Mouse (Mus musculus) liver, adult 2 months (tissue): ENCODE measurements around the gene Onecut3. TPM values are rescaled to one million over a fixed set of nuclear protein-coding genes. Genes with fewer than 3 reads are reported as not detected.
A peak's percentile ranks its signal among the peaks of the same experiment; 100 is the strongest.

Source experiments
- DNase-seq: peaks from one replicate; pipeline ENCODE4 v3.0.0-alpha.2; 2011; ENCODE audit warnings: low read depth, low spot score; ENCODE audit errors: extremely low read depth
- H3K27ac ChIP-seq: fragments of 200-500 bp; replicated peaks from 2 replicates; pipeline ENCODE4 v1.5.1; 2012; ENCODE audit warnings: low read depth, mild to moderate bottlenecking, control low read depth, inconsistent platforms, low read length; ENCODE audit not compliant: insufficient read depth
- H3K27me3 ChIP-seq: fragments of 200-500 bp; 2 replicates; pipeline ENCODE4 v1.6.1; 2012; ENCODE audit warnings: mild to moderate bottlenecking, moderate library complexity, low read length, inconsistent platforms; ENCODE audit not compliant: control insufficient read depth, insufficient read depth
- H3K36me3 ChIP-seq: fragments of 200-500 bp; 2 replicates; pipeline ENCODE4 v1.6.1; 2012; ENCODE audit warnings: low read length, inconsistent platforms; ENCODE audit not compliant: control insufficient read depth, insufficient read depth
- H3K4me1 ChIP-seq: fragments of 200-500 bp; 2 replicates; pipeline ENCODE4 v1.6.1; 2011; ENCODE audit warnings: low read length; ENCODE audit not compliant: control insufficient read depth, insufficient read depth
- H3K4me3 ChIP-seq: fragments of 200-500 bp; 2 replicates; pipeline ENCODE4 v1.5.1; 2011; ENCODE audit warnings: low read depth, mild to moderate bottlenecking, control low read depth, low read length, moderate library complexity; ENCODE audit not compliant: insufficient read depth
- H3K79me2 ChIP-seq: fragments of 200-500 bp; 2 replicates; pipeline ENCODE4 v1.6.1; 2012; ENCODE audit warnings: inconsistent platforms, mild to moderate bottlenecking, low read length, moderate library complexity; ENCODE audit not compliant: control insufficient read depth, insufficient read depth
- H3K9ac ChIP-seq: fragments of 200-500 bp; 2 replicates; pipeline ENCODE4 v1.6.1; 2012; ENCODE audit warnings: low read depth, mild to moderate bottlenecking, control low read depth, inconsistent platforms, low read length
- CTCF ChIP-seq: fragments of 200-500 bp; IDR thresholded peaks from 2 replicates; pipeline ENCODE4 v1.5.1; 2011; ENCODE audit warnings: low read depth, low read length, control low read depth
- POLR2A ChIP-seq: fragments of 200-500 bp; IDR thresholded peaks from 2 replicates; pipeline ENCODE4 v1.6.1; 2011; ENCODE audit warnings: low read length, control low read depth; ENCODE audit not compliant: insufficient read depth; ENCODE audit errors: extremely low read depth
- WGBS: fragments of 180-500 bp; shearing (Covaris S2); methylation state at CpG from one replicate; pipeline ENCODE4 v1.1.7; 2018; 5-methylcytosine and 5-hydroxymethylcytosine counted together
- polyA plus RNA-seq: library from polyadenylated mRNA; depleted of rRNA; stranded (reverse); fragments of >200 nt; gene quantifications from 2 replicates; pipeline ENCODE4 v1.2.3, GENCODE M21; 2012; rRNA removed
- total RNA-seq: library from RNA; depleted of rRNA; stranded (reverse); fragments of >200 nt; gene quantifications from 2 replicates; pipeline ENCODE4 v1.2.3, GENCODE M21; 2014; rRNA removed

The Onecut3 gene
- total RNA-seq (not detected in 2 replicates), polyA plus RNA-seq (not detected in 2 replicates)

DNA sequence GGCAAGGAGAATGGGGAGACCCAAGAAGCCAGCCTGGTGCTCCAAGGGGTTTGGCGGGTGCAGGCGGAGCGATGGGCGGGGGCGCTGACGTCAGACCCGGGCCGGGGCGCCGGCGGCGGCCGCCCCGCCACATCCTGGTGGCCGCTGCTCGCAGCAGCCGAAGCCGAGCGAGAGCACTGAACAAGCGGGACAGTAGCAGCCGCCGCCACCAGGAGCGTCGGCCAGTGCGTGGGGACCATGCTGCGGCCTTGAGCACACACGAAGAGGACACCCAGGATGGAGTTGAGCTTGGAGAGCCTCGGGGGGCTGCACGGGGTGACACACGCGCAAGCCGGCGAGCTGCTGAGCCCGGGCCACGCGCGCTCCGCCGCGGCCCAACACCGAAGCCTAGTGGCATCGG lies at the start of gene Onecut3:
Onecut3 (plus strand) TSS at position 104 of the 400 bp plus-strand sequence.
- H3K9ac ChIP-seq = no peak within 1 kb of the TSS

GRCm38 (mm10) chr10:80445052-80445451 lies 49.6 kb upstream of the Onecut3 start:
- no peak overlapping the region for H3K9ac ChIP-seq
- DNase-seq = no peak
- no peaks in the 10 kb centered on the region for H3K79me2 ChIP-seq
- H3K4me3 ChIP-seq = no peak overlapping the region
- no peaks in the 10 kb centered on the region for H3K27me3 ChIP-seq
- no peaks in the 10 kb centered on the region for H3K36me3 ChIP-seq
- H3K4me1 ChIP-seq = peaks cover 7% of the 10 kb centered on the region; the same call in 1 of the 2 replicates
- no peak overlapping the region for H3K27ac ChIP-seq
- 86% methylated on average over 1 of the region's 1 CpGs for WGBS
- no peak for TF ChIP-seq CTCF
- no peak for TF ChIP-seq POLR2A

More for the DNA sequence above, at the start of gene Onecut3:
- H3K27me3 ChIP-seq = peaks cover 46% of the 10 kb centered on the region
- H3K79me2 ChIP-seq = no peaks in the 10 kb centered on the region
- H3K4me1 ChIP-seq = no peaks in the 10 kb centered on the region
- H3K36me3 ChIP-seq = no peaks in the 10 kb centered on the region
- peak within 1 kb of the TSS; percentile 28; the same call in 1 of the 2 replicates for H3K4me3 ChIP-seq
- H3K27ac ChIP-seq = no peak within 1 kb of the TSS
- no peak for DNase-seq
- TF ChIP-seq POLR2A (no peak), CTCF (no peak)
- 3% methylated on average over 42 of the region's 42 CpGs for WGBS

DNA sequence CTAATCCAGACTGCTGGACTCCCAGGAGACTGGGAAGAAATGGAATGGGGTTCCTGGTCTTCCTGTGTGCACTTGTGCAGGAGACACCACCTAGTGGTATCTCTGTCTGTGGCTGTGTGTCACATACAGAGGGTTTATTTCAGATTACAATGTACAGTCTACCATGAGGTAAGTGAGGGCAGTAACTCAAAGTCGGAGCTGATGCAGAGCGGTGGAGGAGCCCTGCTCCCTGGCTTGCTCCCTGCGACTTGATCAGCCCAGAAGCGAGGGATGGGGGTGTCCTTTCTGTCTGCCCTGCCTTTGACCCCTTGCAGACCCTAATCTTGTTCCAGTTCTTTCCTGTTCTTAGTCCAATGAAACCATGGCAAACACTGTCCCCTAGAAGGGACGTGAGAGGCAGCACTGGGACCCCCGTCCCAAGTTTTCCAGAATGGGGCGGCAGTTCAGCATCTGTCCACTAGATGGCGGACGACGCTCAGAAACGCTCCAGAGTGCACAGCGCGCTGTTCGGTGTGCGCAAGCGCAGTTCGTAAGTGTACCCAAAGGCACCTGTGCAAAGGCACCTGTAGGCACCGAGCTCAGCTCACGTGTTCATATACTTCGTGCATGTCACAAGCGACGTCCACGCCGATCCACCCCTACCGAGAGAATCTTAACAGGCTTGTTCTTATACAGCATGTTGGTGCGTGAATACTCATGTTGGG lies 48.6 kb upstream of the Onecut3 start:
- Histone ChIP-seq H3K9ac (no peak overlapping the region), H3K79me2 (no peaks in the 10 kb centered on the region), H3K4me1 (peaks cover 7% of the 10 kb centered on the region; the same call in 1 of the 2 replicates), H3K36me3 (no peaks in the 10 kb centered on the region), H3K27ac (no peak overlapping the region), H3K27me3 (no peaks in the 10 kb centered on the region), H3K4me3 (no peak overlapping the region)
- TF ChIP-seq POLR2A (no peak), CTCF (peak; percentile 98)
- WGBS = 9% methylated on average over 26 of the region's 26 CpGs
- DNase-seq = peak; percentile 65

DNA sequence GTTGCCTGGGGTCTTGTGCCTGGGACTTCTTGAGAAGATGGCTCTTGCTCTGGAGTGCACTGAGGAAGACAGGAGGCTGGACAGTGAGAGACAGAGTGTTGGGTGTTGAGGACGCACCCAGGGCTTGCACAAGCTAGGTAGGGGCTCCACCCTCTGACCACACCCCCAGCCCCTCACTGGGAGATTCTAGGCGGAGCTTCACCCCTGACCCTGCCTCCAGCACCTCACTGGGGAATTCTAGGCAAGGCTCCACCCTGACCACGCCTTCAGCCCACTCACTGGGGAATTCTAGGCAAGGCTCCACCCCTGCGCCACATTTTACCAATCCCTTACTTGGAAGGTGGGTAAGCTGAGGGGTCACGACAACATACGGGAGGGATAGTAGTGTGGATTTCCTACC lies 44.0 kb upstream of the Onecut3 start:
- Histone ChIP-seq H3K36me3 (no peaks in the 10 kb centered on the region), H3K4me1 (peaks cover 2% of the 10 kb centered on the region; the same call in 1 of the 2 replicates), H3K79me2 (no peaks in the 10 kb centered on the region), H3K27me3 (no peaks in the 10 kb centered on the region), H3K27ac (no peak overlapping the region), H3K4me3 (no peak overlapping the region), H3K9ac (no peak overlapping the region)
- DNase-seq = no peak
- 28% methylated on average over 6 of the region's 6 CpGs for WGBS
- no peak for TF ChIP-seq POLR2A
- no peak for TF ChIP-seq CTCF

- DNase-seq = no peak
- no peaks in the 10 kb centered on the region for H3K36me3 ChIP-seq
- H3K27me3 ChIP-seq = no peaks in the 10 kb centered on the region
- no peak overlapping the region for H3K9ac ChIP-seq
- no peaks in the 10 kb centered on the region for H3K79me2 ChIP-seq
- WGBS = 92% methylated on average over 10 of the region's 10 CpGs
- H3K4me1 ChIP-seq = no peaks in the 10 kb centered on the region
- no peak overlapping the region for H3K4me3 ChIP-seq
- H3K27ac ChIP-seq = no peak overlapping the region
- TF ChIP-seq CTCF = no peak
- no peak for TF ChIP-seq POLR2A
Measured at GRCm38 (mm10) chr10:80453601-80454000, 41.0 kb upstream of the Onecut3 start.

DNA sequence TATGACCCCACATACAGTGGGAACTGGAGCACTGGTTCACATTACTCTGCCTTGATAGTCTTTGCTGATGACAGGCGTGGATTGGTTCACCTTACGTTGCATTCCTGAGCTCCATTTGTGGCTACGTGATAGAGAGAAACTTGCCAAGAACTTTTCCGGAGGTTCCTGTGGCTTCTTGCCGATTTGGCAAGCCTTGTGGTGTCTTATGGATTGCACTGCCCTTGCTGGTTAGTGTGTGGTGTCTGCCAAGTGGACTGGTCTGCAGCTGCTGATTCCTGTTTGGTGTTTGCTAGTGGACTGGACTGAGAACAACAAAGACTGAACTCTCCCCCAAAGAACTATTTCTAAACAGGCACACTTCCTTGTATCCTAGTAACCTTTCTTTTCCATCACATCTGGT lies 39.9 kb upstream of the Onecut3 start:
- H3K79me2 ChIP-seq = no peaks in the 10 kb centered on the region
- no peaks in the 10 kb centered on the region for H3K4me1 ChIP-seq
- DNase-seq = no peak
- H3K27me3 ChIP-seq = no peaks in the 10 kb centered on the region
- H3K36me3 ChIP-seq = no peaks in the 10 kb centered on the region
- H3K4me3 ChIP-seq = no peak overlapping the region
- H3K9ac ChIP-seq = no peak overlapping the region
- no peak for TF ChIP-seq CTCF
- TF ChIP-seq POLR2A = no peak
- no peak overlapping the region for H3K27ac ChIP-seq
- WGBS = 91% methylated on average over 5 of the region's 5 CpGs
